Mouse (Mus musculus) megakaryocyte progenitor cell, adult 5-6 weeks (primary cell): Measurements from ENCODE around the gene Adamtsl3. TPM values are rescaled to one million over a fixed set of nuclear protein-coding genes. Genes with fewer than 3 reads are reported as not detected.
A peak's percentile ranks its signal among the peaks of the same experiment; 100 is the strongest.

Experiments used
- ATAC-seq: replicated peaks from 2 replicates; pipeline ENCODE4 v1.8.0; 2016; ENCODE audit warnings: mild to moderate bottlenecking, moderate TSS enrichment, inconsistent platforms; ENCODE audit not compliant: poor library complexity
- total RNA-seq, 2 experiments: library from RNA; stranded (forward) in 1 of 2; stranded (reverse) in 1 of 2; fragments of 157-497, 149-512 nt in 1 of 2; fragments of 200-1000 nt in 1 of 2; gene quantifications; 2 replicates each; pipeline versions ENCODE4 v1.2.3 to v1.2.4; 2015 to 2017

The Adamtsl3 gene
- total RNA-seq, 2 experiments from 2014 or later = 0.04 to 0.05 TPM

DNA sequence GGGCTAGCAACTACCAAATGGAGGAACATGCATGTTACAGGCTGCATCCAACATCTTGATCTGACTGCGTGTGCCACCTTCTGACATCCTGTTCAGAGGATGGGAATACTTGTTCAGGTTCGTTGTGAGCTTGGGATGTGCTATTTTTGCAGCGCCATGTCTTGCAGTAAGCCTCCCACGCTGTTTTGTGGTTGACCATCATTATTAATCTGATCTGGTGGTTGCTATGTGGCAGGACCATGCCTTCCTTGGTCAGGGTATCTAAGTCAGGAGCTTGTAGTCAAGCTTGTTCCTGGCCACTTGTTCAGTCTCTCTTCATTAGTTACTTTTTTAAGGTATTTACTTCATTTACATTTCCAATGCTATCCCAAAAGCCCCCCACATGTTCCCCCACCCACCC, 24.7 kb downstream of the Adamtsl3 start:
- 0 out of 2 replicates have a peak, but pooled peaks have one; percentile 16 for ATAC-seq

DNA sequence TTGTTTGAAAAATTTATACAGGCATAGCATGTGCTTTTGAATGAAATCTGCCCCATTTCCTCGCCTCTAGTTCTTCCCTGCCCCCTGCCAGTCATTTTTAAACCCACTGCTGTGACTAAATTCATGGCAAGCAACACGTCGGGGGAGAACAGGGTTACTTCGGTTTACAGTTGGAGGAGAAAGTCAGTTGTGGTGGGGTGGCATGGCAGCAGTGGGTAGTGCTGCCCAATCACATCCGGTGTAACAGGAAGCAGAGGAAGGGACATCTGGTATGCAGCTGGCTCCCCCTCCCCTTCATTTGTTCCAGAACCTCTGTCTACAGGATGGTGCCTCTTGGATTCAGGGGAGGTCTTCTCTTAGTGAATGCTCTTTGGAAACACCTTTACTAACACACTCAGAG, 25.6 kb downstream of the Adamtsl3 start:
- peak; percentile 76 for ATAC-seq

DNA sequence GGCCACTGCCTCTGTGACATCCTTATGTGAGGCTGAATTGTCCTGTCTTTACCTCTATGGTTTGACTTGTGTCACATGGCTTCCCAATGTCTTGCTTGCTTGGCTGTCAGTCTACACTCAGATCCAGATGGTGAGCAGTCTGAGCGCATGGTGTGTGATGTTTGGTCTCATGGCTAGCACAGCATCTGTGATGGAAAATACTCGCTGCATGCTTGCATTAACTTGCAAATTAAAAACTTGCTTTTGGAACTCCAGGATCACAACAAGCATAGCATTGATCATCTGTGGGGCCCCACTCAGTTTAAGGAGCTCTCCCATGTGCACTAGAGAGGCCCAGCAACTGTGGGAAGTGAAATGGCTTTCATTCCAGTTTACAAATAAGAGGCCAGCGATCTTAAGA, 29.1 kb downstream of the Adamtsl3 start:
- no peak for ATAC-seq

DNA sequence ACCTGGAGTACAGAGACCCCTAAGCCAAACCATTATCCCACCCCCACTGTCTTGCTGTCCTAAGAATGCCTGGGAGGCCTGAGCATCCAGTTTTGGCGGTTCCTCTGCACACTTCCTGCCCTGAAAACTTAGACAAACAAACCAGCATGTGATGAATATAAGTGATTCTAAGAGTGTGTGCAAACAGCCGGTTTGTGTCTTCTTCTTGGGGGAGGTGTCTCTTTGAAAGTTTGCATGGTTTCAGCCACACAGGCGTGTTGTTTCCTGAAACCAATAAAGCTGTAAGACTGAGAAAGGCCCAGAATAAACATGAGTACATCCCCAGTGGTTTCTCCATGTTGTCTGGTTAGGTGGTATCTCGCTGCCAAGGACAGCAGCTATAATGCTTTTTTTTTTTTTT, 30.6 kb downstream of the Adamtsl3 start:
- ATAC-seq = no peak

DNA sequence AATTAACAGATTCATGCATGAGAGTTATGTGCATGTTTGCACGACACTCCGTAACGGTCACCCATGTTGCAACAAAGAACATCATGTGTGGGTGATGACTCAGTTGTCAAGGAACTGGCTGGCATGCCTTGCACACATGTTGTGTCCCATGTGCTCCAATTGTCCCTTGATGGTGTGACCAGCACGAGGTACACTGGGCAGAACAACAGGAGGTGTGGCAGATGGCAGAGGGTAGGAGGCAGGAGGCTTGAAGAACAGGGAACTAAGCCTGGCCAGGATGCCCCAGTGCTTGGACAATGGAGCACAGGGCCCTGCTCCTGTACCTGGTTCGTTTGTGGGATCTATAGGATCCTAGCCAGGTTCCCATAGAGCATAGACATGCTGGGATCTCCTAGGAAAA, 31.0 kb downstream of the Adamtsl3 start:
- no peak for ATAC-seq

DNA sequence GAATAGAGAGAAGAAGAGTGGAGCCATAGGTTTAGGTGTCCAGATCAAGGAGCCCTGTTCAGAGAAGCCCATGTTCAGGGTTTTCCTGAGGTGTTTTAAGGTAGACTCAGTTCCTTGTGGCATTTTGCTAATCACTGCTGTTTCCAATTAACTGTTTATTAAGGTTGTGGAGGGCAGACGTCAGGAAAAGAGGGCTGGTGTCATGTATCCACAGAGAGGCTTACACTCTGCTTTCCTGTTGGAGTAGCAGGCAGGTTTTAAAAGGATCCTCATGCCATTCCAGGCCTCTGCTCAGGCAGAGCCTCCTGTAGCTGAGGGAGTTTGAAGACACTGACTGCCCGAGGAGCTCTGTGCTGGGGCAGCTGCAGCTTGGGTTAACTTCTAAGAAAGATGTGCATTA, 32.6 kb downstream of the Adamtsl3 start:
- ATAC-seq = no peak

DNA sequence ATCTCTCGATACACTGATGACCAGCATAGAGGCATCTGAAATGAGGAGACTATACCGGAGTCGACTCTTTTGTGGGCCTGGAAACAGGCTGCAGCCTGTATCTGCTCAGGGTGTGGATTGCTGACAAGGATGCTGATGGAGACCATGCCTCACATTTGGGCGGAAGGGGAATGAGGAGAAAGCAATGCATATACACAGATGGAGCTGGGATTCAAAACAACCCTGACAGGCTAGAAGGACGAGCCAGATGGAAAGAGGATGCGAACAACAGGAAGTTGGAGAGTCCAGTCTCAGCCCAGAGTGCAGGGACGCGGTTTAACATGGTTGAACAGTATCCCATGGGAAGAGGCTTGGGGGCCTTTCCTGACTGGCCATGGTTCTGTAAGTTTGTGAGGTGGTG, 34.6 kb downstream of the Adamtsl3 start:
- no peak for ATAC-seq

DNA sequence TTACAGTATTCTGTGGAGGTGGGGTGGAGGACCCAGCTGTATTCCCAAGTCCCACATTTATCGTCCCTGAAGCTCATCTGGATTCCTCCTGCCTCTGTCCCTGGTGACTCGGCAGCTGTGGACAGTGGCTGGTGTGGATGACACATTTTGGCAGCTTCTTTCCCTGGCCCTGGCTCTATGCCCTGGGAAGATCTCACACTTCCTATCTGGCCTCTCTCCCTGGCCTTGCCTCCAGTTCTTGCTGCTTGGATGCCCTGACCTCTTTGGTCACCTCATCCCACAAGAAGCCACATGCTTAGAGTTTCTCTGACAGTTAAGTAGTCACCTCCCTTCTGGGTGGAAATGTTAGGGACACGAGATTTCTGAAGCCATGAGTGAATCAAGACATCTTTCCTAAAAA, 35.9 kb downstream of the Adamtsl3 start:
- ATAC-seq = no peak

DNA sequence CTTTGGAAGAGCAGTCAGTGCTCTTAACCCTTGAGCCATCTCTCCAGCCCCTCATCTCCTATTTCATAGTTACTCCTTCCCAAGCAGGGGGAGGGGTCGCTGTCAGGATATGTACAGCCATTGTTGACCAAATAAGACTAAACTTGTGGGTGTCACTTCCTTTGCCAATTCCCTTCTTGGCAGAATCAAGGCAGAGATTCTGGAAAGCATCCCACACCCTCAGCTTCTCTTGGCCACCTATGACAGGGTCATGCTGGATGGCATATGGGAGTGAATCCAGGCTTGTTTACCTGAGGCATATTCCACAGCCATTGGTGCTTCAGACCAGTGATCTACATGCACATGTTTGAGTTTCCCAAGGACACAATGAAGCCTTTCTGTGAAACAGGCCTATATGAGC, 42.8 kb downstream of the Adamtsl3 start:
- ATAC-seq = no peak

DNA sequence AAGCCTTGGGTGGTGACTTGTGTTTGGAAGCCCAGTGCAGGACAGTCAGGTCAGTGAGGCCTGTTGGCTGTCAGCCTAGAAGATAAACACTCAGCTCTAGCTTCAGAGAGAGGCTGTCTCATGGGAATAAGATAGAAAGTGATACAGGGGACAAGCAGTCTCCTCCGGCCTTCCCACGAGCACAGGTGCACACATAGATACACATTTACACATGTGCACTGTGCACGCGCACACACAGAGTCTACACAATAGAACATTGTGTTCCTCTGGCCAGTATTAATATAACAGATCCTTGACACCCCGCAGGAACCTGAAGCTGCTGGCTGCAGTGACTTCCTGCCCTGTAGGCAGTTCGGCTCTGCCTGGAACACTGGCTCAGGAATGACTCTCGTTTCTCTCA, 44.3 kb downstream of the Adamtsl3 start:
- ATAC-seq = no peak

DNA sequence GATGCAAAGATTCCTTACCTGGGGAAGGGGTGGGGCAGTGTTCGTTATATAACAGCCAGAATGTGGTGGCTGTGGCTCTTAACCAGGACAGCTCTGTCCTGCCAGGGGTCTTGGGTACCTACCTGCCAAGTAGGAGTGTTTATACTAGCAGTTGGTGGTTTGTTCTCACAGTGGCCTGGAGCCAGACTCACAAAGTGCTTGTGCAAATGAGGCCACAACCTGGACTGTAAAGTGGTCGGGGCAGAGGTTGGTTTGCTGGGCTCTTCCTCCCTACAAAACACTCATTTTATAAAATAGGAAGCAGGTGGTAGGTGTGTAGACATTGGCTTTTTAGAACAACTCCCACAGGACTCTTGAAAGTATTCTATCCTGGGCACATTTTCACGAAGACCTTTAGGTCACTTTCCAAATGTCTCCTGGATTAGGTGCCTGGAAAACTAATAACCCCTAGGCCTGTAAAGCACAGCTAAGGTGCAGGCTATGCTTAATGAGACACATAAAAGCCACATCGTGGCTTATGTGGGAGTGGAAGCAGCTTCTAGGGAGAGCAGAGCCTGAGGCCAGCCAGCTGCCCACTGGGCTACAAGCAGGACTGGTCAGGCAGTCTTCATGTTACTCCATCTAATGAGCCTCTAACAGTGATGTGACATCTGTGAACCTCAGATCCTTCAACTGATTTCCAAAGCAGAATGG, 47.5 kb downstream of the Adamtsl3 start:
- ATAC-seq = no peak

DNA sequence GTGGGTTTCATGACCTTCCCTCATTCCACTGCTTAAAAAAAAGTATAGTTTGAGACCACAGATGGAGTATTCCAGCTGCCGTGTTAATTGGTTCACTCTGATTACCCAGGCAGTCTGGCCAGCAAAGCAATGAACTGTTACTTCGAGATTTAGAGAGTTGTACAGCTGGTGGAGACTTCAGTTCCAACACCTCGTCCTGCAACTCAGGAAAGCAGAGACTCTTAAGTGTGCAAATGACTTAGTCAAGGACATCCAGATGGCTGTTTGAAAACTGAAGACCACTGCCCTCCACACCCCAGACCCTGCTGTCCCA, 48.0 kb downstream of the Adamtsl3 start:
- ATAC-seq = no peak

DNA sequence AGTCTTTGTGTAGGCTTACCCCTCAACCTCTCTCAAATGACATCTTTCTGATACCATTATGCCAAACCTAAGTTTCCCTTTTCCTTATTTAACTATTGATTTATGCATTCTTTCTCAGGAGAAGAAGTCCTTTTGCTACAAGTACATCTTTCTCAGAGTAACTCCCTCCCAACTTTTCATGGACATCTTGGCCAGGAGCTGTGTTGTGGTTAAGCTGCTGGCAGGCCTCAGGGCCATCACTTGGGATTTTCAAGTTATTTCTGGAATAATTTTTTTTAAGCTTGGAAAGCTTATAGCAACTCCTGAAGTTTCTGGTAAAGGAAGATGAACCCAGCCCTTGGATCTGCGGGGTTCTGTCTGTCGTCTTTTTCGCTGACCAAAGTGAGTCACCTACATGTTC, 51.6 kb downstream of the Adamtsl3 start:
- no peak for ATAC-seq

DNA sequence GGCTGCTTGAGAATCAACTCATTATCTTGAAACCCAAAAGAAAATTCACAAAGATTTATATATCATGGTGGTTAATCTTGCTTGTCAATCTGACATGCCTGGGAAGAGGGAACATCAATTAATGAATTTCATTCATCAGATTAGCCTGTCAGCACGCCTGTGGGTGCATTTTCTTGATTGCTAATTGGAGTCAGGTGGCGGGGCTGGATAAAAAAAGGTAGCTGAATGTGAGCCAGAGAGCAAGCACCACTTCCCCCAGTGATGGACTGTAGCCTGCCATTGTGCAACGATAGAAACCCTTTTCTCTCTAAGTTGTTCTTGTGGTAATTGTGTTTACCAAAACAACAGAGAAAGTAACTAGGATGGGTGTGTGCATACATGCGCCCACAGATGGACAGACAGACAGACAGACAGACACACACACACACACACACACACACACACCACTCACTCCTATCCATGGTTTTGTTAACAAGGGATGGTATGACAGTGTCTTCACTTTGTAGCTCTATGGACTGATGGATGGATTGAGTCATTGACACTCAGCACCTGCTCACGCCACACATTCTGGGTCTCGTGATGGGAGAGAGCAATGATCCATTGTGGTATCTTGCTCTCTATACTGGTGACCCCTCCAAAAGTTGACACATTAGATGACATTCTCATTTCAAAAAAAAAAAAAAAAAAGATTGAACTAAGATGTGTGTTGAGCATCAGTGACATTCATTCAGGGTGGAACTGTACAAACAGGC, 59.1 kb downstream of the Adamtsl3 start:
- no peak for ATAC-seq

DNA sequence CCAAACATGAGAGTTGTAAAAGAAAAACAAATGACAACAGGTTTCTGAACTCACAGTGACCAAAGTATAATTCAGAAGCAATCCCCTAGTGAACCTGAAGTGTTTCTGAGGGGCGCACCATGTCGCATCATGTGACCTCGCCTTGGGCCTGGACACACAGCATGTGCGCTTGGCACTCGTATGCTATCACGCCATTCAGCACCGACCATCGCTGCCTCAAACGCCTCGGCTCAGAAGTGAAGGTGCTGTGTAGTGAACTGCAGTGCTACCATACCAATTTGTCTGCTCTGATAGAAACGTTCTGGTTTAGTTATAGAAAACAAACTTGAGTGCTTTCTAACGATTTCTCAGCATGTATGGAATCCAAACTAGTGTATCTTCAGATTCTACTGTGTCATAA, 59.7 kb downstream of the Adamtsl3 start:
- ATAC-seq = no peak

DNA sequence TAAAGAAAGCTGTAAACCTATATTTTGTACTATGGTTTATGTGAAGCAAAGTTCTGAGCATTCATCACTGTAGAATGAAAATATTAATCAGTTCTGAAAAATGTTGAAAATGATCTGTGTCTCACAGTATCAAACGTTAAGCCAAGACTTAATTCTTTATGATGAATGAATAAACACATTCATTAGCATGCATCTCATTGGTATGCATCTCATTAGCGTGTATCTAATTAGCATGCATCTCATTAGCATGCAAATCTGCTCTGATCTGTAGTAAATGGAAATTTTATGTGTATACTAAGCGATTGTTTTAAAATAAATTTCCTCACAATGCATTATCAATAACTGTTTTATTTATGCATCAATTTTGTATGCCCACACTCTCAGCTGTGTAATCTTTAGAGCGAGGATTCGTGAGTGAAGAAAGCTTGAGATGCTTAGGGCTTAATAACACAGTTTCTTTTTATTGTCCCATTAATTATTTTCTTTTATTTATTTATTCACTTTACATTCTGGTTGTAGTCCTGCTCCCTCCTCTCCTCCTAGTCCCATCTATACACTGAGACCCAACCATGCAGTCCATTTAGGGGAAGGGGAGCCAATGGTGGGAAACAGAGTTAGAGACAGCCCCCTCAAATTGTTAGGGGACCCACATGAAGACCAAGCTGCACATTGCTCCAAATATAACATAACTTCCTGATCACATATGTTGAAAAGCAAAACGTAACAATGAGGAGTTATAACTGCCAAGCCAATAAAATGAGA, 60.4 kb downstream of the Adamtsl3 start:
- ATAC-seq = no peak

DNA sequence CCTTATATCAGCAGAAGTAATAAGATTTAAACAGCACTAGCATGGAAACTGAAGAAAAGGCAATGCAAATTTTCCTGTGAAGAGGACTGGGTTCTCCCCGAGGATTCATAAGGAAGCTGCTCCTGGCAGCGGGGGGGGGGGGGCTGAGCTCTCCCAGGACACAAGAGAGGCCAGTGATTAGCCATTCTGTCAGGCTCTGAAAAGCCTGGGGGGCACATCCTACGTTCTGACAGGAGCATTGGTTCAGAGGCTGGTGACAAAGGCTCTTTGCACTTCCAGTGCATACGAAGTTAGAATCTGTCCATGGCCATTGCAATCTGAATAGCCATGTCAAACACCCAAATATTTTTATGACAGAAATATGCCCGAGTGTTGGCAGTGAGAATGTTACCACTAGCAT, 61.4 kb downstream of the Adamtsl3 start:
- no peak for ATAC-seq

DNA sequence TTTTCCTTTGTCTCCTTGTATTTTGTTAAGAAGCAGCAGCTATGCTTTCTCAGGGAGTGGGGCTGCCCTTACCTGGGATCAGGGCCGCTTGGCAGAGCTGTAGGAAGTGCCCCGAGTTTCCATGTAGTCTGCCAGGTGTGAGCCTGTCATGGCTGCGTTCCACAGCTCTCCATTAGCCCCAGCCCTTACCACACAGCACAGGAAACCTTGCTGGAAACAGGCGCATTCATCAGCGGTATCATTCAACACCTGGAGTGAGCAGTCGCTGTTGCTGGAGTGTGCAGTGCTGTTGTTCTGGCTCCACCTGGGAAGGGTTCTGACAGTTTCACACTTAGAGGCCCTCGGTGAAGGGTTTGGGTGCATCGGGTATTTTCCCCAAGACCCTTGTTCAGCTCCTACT, 62.1 kb downstream of the Adamtsl3 start:
- no peak for ATAC-seq

DNA sequence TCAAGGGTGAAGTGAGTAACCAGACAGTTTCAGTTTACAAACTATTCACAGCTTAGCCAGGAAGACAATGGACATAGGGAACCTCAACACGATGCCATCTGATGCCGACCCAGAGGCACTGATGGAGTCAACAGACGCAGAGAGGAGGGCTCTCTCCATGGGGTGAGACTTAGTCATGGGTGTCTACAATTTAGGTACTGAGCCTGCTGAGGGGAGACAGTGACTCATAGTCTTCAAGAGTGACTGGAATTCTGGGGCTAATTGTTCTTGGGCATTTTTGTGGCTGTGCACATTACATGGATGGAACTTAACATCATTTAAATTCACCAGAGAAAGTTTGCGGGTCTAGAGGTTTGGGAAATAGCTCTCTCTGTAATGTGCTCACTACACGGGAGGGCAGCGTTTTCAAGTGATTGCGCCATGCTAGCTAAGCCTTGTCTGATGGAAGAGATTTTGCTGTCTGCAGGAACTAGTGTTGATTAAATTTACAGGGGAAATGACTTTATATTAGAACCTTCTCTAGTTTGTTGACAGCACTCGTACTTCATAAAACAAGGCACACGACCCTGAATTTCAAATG, 70.1 kb downstream of the Adamtsl3 start:
- no peak for ATAC-seq

DNA sequence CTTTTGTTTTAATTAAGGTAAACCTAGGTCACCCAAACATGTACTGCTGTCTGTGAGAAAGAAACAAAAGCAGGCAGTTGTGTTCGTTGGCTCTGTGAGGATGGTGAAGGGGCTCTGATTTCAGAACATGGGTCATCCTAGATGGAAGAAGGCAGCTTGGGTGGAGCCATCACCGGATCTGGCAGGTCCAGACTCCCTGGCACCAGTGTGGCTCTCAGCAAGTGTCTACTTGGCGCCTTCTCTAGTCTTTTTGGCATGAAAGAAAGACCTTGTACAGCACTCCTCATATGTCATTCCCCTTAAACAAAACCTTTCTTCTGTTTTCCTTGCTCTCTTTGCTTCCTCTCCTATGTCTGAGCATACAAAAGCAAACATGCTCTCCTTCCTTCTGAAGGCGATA, 75.5 kb downstream of the Adamtsl3 start:
- no peak for ATAC-seq

DNA sequence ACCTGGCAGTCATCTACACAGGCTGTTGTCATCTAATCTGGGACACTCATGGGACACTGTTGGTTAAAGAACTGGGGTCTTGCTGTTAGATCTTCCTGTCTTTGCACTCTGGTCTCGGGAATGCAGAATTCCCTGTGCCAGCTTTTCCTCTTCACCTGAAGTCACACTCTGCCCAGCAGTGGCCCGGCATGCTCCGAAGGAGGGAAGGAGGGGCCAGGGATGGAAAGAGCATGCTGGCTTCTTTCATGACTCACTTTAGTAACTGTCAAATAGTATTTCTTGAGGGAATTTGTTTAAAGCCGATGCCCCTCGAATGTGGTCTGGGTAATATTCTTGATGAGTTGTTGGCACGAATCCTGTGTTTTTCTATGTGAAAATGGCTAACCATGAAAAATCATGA, 81.2 kb downstream of the Adamtsl3 start:
- no peak for ATAC-seq

DNA sequence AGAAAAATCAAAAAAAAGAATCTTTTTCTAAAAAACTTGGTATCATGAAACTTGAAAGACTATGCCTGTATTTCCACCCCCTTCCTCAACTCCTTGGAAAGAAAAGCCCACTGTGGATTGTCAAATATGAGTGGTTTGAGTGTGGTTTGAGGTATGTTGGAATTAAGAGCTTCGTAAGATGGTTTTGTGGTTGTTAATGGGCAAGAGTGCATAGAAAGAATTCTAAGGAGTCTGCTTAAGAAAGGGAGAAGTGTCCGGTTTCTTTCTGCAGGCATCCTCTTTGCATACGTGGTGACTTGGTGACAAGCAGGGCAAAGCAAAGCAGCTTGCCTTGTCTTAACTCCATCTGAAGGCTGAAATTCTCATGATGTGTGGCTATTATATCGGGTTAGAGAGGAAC, 81.6 kb downstream of the Adamtsl3 start:
- ATAC-seq = no peak
